Mouse (Mus musculus): ENCODE results near the gene Ptcd3.
"Not testable (repeated sequence)": the region's sequence is repeated elsewhere in the genome, so short reads cannot be mapped to it uniquely, and the experiment has no call there.

Gene Ptcd3

DNA sequence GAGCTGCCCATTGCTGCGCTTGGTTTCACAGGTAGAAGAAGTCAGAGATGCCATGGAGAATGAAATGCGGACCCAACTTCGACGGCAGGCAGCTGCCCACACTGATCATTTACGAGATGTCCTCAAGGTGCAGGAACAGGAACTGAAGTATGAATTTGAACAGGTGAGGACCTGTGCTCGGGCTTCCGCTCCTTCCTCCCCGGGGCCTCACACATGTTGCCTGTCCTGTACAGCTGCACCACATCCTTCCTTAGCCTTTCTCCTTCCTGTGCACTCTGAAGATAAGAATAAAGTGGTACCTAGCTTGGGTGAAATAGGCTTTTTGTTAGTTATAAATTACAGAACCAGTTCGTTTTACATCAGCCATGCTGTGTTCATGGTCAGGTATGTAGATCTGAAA lies 37.2 kb downstream of the Ptcd3 start:
- DNase-seq (ENCODE audit: low spot score): no peak

DNA sequence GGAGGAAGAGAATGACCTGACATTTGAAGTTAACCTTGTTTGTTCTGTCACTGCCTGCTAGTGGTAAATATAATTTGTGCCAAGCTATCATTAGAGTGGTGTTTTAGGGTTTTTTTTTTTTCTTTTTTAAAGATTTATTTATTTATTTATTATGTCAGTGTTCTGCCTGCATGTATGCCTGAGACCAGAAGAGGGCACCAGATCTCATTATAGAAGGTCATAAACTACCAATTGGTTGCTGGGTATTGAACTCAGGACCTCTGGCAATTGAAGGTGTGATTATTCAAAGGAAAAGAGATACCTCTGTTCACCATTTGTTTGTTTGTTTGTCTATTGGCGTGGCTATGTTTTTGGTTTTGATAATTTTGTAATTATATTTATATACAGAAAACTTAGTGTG lies 39.7 kb downstream of the Ptcd3 start:
- no peak for DNase-seq (ENCODE audit: low spot score)

DNA sequence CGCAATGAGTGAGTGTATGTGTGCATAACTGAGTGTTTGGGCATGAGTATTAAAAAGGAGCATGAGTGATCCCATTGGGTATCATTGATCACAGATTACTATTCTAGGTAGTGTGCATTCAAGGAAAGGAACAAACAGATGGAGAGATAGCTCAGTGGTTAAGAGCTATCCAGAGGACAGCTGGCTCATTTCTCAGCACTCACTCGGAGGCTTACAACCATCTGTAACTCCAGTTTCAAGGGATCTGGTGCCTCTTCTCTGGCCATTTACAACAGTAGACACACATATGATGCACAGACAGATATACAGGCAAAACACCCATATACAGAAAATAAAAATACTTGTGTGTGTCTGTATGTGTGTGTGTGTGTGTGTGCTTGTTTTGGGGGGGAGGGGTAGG lies 40.8 kb downstream of the Ptcd3 start:
- DNase-seq (ENCODE audit: low spot score): no peak

DNA sequence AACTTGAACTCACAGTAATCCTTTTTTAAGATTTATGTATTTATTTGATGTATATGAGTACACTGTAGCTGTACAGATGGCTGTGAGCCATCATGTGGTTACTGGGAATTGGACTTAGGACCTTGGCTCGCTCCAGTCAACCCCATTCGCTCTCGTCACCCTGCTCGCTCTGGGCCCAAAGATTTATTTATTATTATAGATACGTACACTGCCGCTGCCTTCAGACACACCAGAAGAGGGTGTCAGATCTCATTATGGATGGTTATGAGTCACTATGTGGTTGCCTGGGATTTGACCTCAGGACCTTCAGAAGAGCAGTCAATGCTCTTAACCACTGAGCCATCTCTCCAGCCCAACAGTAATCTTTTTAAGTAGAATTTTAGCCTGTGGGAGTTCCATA lies 61.6 kb downstream of the Ptcd3 start:
- DNase-seq (ENCODE audit: low spot score): not testable (repeated sequence)

DNA sequence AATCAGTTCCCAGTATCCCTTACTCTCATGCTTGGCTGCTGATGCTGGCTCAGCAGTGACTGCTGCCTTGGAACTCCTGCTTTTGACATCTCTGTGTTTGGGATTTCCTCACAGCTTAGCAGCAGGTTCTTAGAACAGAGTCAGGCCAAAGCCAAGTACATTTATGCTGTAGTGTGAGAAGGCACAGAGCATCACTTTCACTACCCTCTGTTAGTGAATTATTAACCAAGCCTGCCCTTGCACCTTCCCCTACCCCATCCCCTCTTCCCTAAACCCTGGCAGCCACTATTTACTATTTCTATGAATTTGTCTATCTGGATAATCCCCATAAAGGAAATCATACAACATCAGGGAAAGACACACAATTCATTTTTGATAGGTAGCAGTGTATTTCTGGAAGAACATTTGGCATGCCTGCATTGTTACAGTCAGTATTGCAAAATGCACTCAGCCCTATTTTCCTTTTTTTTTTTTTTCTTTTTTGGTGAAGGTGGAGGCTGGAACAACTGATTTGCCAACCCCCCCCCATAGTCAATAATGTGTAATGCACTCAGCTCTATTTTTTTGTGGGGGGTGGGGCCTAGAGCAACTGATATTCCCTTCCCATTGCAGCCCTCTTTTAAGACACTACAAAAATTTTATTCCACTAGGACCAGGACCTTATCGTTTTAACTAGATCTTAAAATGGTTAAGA lies 67.8 kb downstream of the Ptcd3 start:
- DNase-seq (ENCODE audit: low spot score): no peak

DNA sequence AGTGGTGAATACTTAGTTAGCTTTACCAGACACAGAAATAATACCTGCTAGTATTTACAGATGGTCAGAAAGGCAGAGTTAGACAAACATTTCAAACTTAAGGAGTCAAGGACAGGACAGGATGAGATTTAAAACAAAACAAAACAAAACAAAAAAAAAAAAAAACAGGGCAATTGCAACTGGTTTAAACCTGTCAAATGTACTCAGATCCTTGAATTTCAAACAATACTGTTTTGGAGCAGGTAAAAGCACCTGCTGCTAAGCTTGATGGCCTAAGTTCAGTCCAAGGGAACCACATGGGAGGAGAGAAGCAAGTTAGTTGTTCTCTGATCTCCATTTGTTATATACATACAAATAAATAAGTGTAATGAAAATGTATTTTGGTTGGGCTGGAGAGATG lies 68.7 kb downstream of the Ptcd3 start:
- DNase-seq (ENCODE audit: low spot score): no peak

DNA sequence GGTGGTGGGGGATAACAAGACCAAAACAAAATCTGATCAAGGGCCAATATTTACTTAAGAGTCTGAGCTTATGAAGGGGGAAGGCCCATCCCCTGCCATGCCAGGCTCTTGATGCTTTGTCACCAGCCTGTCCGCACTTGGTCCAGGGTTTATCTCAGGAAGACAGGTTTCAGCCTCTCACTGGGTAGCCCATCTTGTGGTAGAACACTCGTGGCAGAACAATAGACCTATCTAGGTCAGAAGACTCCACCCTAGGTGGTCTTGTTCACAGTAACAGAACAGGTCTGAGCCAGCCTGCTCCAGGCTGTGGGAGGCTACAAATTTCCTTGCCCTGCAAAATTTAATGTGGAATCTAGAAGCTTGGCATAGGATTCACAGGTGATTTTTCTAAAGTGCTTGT lies 71.7 kb downstream of the Ptcd3 start:
- DNase-seq (ENCODE audit: low spot score): no peak

DNA sequence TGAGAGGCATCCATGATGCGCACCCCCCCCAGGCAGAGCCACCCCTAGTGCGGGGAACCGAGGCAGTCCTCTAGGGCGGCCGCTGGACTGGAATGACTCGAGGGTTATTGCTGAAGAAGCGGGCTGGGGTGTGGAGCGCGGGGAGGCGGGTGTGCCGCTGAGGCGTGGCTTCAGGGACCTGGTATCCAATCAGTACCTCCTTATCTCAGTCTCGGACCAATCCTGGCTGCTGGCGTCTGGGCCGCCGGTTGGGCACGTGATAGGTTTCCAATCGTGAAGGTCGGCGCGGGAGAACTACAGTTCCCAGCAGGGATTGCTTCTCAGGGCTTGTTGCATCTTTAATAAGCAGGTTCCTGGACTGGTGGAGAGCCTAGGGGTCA lies 77.0 kb downstream of the Ptcd3 start:
- DNase-seq (ENCODE audit: low spot score): peak; percentile 96

DNA sequence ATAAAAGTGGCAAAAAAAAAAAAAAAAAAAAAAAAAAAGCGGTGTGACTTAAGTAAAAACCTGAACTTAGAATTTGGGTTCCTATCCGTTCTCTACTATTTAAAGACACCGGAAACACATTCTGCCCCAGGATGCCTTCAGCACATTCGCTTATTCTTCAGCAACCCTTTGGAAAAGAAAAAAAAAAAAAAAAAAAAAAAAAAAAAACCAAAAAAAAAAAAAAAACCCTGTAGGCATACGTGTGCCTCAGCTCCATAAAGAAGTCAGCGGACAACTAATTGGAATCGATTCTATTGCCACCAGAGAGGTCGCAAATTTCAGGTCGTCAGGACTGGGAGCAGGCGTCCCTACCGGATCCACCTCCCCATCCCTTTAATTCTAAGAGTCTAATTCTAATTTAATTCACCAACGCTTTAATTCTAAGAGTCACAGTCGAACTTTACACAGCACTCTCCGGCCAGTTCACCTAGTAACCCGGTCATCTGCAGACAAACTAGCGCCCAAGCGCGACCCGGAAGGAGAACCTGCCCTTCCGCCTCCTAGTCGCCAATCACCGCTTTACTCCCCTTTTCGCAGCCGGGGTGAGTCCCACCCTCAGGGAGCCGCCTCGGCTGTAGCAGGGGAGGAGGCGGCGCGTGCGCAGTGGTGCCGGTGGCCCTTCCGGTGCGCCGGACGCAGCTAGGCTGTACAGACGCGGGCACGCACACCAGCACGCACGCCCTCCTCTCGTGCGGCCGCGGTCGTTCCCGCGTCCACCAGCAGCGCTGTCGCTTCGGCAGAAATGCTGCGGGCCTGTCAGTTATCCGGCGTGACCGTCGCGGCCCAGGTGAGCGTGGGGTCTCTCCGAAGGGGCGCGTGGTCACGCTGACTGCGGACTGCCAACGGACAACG lies 77.6 kb downstream of the Ptcd3 start, which contains the start of gene Immt:
Gene Immt, plus strand, starts transcription at position 642 of the 891 bp plus-strand sequence.
- peak; percentile 99 for DNase-seq (ENCODE audit: low spot score)

Measured in testis, postnatal 14 days (tissue).